Mouse (Mus musculus) midbrain, embryonic 14.5 days (tissue): ENCODE results near the gene Gadl1. TPM values are rescaled to one million over a fixed set of nuclear protein-coding genes. Genes with fewer than 3 reads are reported as not detected.

ENCODE experiments used
- ATAC-seq: fragments of 200-750 bp; cut with Nextera tagmentation; 2 replicates; pipeline ENCODE4 v1.8.0; 2017; ENCODE audit warnings: moderate number of reproducible peaks, moderate library complexity; ENCODE audit not compliant: low FRiP score, low TSS enrichment
- DNase-seq: peaks from one replicate; pipeline ENCODE4 v3.0.0-alpha.2; 2015
- H3K27ac ChIP-seq: fragments of 300-500 bp; sonication (generic); replicated peaks from 2 replicates; pipeline ENCODE4 v1.5.1; 2014; ENCODE audit warnings: mild to moderate bottlenecking, low read depth, low read length, moderate library complexity
- H3K27me3 ChIP-seq: fragments of 300-500 bp; sonication (generic); 2 replicates; pipeline ENCODE4 v1.6.1; 2014; ENCODE audit warnings: low read length, control low read depth, mixed read lengths; ENCODE audit not compliant: control insufficient read depth, insufficient read depth
- H3K36me3 ChIP-seq: fragments of 300-500 bp; sonication (generic); 2 replicates; pipeline ENCODE4 v1.6.1; 2014; ENCODE audit warnings: low read length, control low read depth; ENCODE audit not compliant: control insufficient read depth, insufficient read depth
- H3K4me1 ChIP-seq: fragments of 300-500 bp; sonication (generic); 2 replicates; pipeline ENCODE4 v1.6.1; 2014; ENCODE audit warnings: mild to moderate bottlenecking, antibody characterized with exemption, low read length, control low read depth; ENCODE audit not compliant: control insufficient read depth, insufficient read depth
- H3K4me2 ChIP-seq: fragments of 300-500 bp; sonication (generic); 2 replicates; pipeline ENCODE4 v1.6.1; 2014; ENCODE audit warnings: mild to moderate bottlenecking, low read length, moderate library complexity
- H3K4me3 ChIP-seq: fragments of 300-500 bp; sonication (generic); replicated peaks from 2 replicates; pipeline ENCODE4 v1.5.1; 2014; ENCODE audit warnings: low read depth, low read length
- H3K9ac ChIP-seq: fragments of 300-500 bp; sonication (generic); replicated peaks from 2 replicates; pipeline ENCODE4 v1.6.1; 2014; ENCODE audit warnings: mild to moderate bottlenecking, low read length, moderate library complexity
- H3K9me3 ChIP-seq: fragments of 300-500 bp; sonication (generic); 2 replicates; pipeline ENCODE4 v1.6.1; 2016; ENCODE audit warnings: low read length, control low read depth, mixed read lengths; ENCODE audit not compliant: control insufficient read depth
- whole genome bisulfite sequencing: fragments of 180-500 bp; shearing (Covaris S2); extraction: QIAGEN DNeasy Blood & Tissue Kit; methylation state at CpG from one replicate; pipeline ENCODE4 v1.1.7; 2014; 5-methylcytosine and 5-hydroxymethylcytosine counted together
- polyA plus RNA-seq: library from polyadenylated mRNA; unstranded; fragments of >200 nt; fragmentation: Nextera tagmentation; extraction: Ambion mirVana; gene quantifications from 2 replicates; pipeline ENCODE4 v1.2.1, GENCODE M21; 2014

Gadl1 gene
- polyA plus RNA-seq, 1 experiment from 2014 or later, result 0.13 TPM

- Histone ChIP-seq H3K4me3 (no peak overlapping the region), H3K4me2 (no peak overlapping the region), H3K27ac (no peak overlapping the region), H3K9ac (no peak overlapping the region), H3K4me1 (peaks cover 11% of the 10 kb centered on the region), H3K27me3 (no peaks in the 10 kb centered on the region), H3K9me3 (no peaks in the 10 kb centered on the region), H3K36me3 (no peaks in the 10 kb centered on the region)
- WGBS, result 12% methylated on average over 4 of the region's 4 CpGs
- no peak for ATAC-seq
- peak; percentile 70 for DNase-seq
Observed at GRCm38 (mm10) chr9:115942486-115942885, 33.2 kb downstream of the Gadl1 start.

- DNase-seq (peak; percentile 51), ATAC-seq (no peak)
- Histone ChIP-seq H3K4me3 (no peak overlapping the region), H3K4me1 (peaks cover 11% of the 10 kb centered on the region), H3K4me2 (0 out of 2 replicates have a peak overlapping the region, but pooled peaks have one; percentile 3), H3K9me3 (no peaks in the 10 kb centered on the region), H3K27me3 (no peaks in the 10 kb centered on the region), H3K9ac (no peak overlapping the region), H3K27ac (no peak overlapping the region), H3K36me3 (no peaks in the 10 kb centered on the region)
- WGBS, result 15% methylated on average over 7 of the region's 7 CpGs
Observed at GRCm38 (mm10) chr9:115942989-115943388, 33.7 kb downstream of the Gadl1 start.

GRCm38 (mm10) chr9:115943577-115944320, 34.5 kb downstream of the Gadl1 start:
- Histone ChIP-seq H3K4me3 (no peak overlapping the region), H3K27me3 (no peaks in the 10 kb centered on the region), H3K4me2 (no peak overlapping the region), H3K9me3 (no peaks in the 10 kb centered on the region), H3K36me3 (no peaks in the 10 kb centered on the region), H3K27ac (no peak overlapping the region), H3K9ac (no peak overlapping the region), H3K4me1 (peaks cover 11% of the 10 kb centered on the region)
- no peak for DNase-seq
- WGBS, result 80% methylated on average over 10 of the region's 10 CpGs
- no peak for ATAC-seq

- no peak overlapping the region for H3K4me3 ChIP-seq
- H3K4me2 ChIP-seq, result no peak overlapping the region
- DNase-seq (no peak), ATAC-seq (no peak)
- no peaks in the 10 kb centered on the region for H3K36me3 ChIP-seq
- WGBS, result 89% methylated on average over 7 of the region's 7 CpGs
- H3K9me3 ChIP-seq, result no peaks in the 10 kb centered on the region
- no peak overlapping the region for H3K9ac ChIP-seq
- H3K4me1 ChIP-seq, result no peaks in the 10 kb centered on the region
- no peaks in the 10 kb centered on the region for H3K27me3 ChIP-seq
- H3K27ac ChIP-seq, result no peak overlapping the region
Observed at GRCm38 (mm10) chr9:115965056-115965455, 55.8 kb downstream of the Gadl1 start.

GRCm38 (mm10) chr9:115966116-115966515, 56.9 kb downstream of the Gadl1 start:
- Histone ChIP-seq H3K4me3 (no peak overlapping the region), H3K4me1 (no peaks in the 10 kb centered on the region), H3K27me3 (no peaks in the 10 kb centered on the region), H3K4me2 (no peak overlapping the region), H3K9ac (no peak overlapping the region), H3K27ac (no peak overlapping the region), H3K36me3 (no peaks in the 10 kb centered on the region), H3K9me3 (no peaks in the 10 kb centered on the region)
- WGBS, result 92% methylated on average over 4 of the region's 4 CpGs
- ATAC-seq (no peak), DNase-seq (no peak)

GRCm38 (mm10) chr9:115966746-115967145, 57.5 kb downstream of the Gadl1 start:
- no peak overlapping the region for H3K9ac ChIP-seq
- no peaks in the 10 kb centered on the region for H3K4me1 ChIP-seq
- H3K9me3 ChIP-seq, result no peaks in the 10 kb centered on the region
- WGBS, result 96% methylated on average over 5 of the region's 5 CpGs
- DNase-seq, result no peak
- no peaks in the 10 kb centered on the region for H3K27me3 ChIP-seq
- H3K4me2 ChIP-seq, result no peak overlapping the region
- no peak for ATAC-seq
- H3K36me3 ChIP-seq, result no peaks in the 10 kb centered on the region
- no peak overlapping the region for H3K27ac ChIP-seq
- no peak overlapping the region for H3K4me3 ChIP-seq

- no peak overlapping the region for H3K4me2 ChIP-seq
- H3K9ac ChIP-seq, result no peak overlapping the region
- no peaks in the 10 kb centered on the region for H3K9me3 ChIP-seq
- 93% methylated on average over 5 of the region's 5 CpGs for WGBS
- H3K27ac ChIP-seq, result no peak overlapping the region
- no peaks in the 10 kb centered on the region for H3K27me3 ChIP-seq
- H3K4me1 ChIP-seq, result no peaks in the 10 kb centered on the region
- no peak for DNase-seq
- no peak for ATAC-seq
- H3K36me3 ChIP-seq, result no peaks in the 10 kb centered on the region
- H3K4me3 ChIP-seq, result no peak overlapping the region
Observed at GRCm38 (mm10) chr9:115967638-115968037, 58.4 kb downstream of the Gadl1 start.

- ATAC-seq, result no peak
- Histone ChIP-seq H3K36me3 (no peaks in the 10 kb centered on the region), H3K4me1 (no peaks in the 10 kb centered on the region), H3K4me2 (no peak overlapping the region), H3K27me3 (no peaks in the 10 kb centered on the region), H3K27ac (no peak overlapping the region), H3K4me3 (no peak overlapping the region), H3K9me3 (no peaks in the 10 kb centered on the region), H3K9ac (no peak overlapping the region)
- no peak for DNase-seq
- 80% methylated on average over 6 of the region's 6 CpGs for WGBS
Observed at GRCm38 (mm10) chr9:115976901-115977300, 67.6 kb downstream of the Gadl1 start.

GRCm38 (mm10) chr9:115977598-115978240, 68.5 kb downstream of the Gadl1 start:
- ATAC-seq (no peak), DNase-seq (peak; percentile 58)
- WGBS, result 81% methylated on average over 15 of the region's 15 CpGs
- H3K27ac ChIP-seq, result 0 out of 2 replicates have a peak overlapping the region, but pooled peaks have one; percentile 20
- H3K9ac ChIP-seq, result no peak overlapping the region
- no peaks in the 10 kb centered on the region for H3K4me1 ChIP-seq
- H3K9me3 ChIP-seq, result no peaks in the 10 kb centered on the region
- H3K4me2 ChIP-seq, result no peak overlapping the region
- H3K4me3 ChIP-seq, result no peak overlapping the region
- no peaks in the 10 kb centered on the region for H3K36me3 ChIP-seq
- H3K27me3 ChIP-seq, result no peaks in the 10 kb centered on the region
